Mouse (Mus musculus) embryonic facial prominence, embryonic 12.5 days (tissue): ENCODE results near the gene Ptprn2. TPM values are rescaled to one million over a fixed set of nuclear protein-coding genes. Genes with fewer than 3 reads are reported as not detected.

Source experiments
- ATAC-seq: fragments of 200-750 bp; cut with Nextera tagmentation; 2 replicates; pipeline ENCODE4 v1.8.0; 2017; ENCODE audit not compliant: insufficient number of reproducible peaks, insufficient read depth, low FRiP score, low TSS enrichment
- H3K27ac ChIP-seq: fragments of 300-500 bp; sonication (generic); 2 replicates; pipeline ENCODE4 v1.5.1; 2016; ENCODE audit warnings: mild to moderate bottlenecking
- H3K27me3 ChIP-seq: fragments of 300-500 bp; sonication (generic); 2 replicates; pipeline ENCODE4 v1.6.1; 2016; ENCODE audit warnings: mild to moderate bottlenecking, moderate library complexity
- H3K36me3 ChIP-seq: fragments of 300-500 bp; sonication (generic); 2 replicates; pipeline ENCODE4 v1.6.1; 2016; ENCODE audit warnings: mild to moderate bottlenecking
- H3K4me1 ChIP-seq: fragments of 300-500 bp; sonication (generic); 2 replicates; pipeline ENCODE4 v1.6.1; 2016
- H3K4me2 ChIP-seq: fragments of 300-500 bp; sonication (generic); replicated peaks from 2 replicates; pipeline ENCODE4 v1.6.1; 2016; ENCODE audit warnings: mild to moderate bottlenecking, moderate library complexity
- H3K4me3 ChIP-seq: fragments of 300-500 bp; sonication (generic); 2 replicates; pipeline ENCODE4 v1.5.1; 2016; ENCODE audit warnings: mild to moderate bottlenecking
- H3K9ac ChIP-seq: fragments of 300-500 bp; sonication (generic); 2 replicates; pipeline ENCODE4 v1.6.1; 2016; ENCODE audit warnings: mild to moderate bottlenecking, moderate library complexity
- H3K9me3 ChIP-seq: fragments of 300-500 bp; sonication (generic); 2 replicates; pipeline ENCODE4 v1.6.1; 2016; ENCODE audit warnings: mild to moderate bottlenecking, moderate library complexity
- WGBS: fragments of 180-500 bp; shearing (Covaris S2); methylation state at CpG from one replicate; pipeline ENCODE4 v1.1.7; 2016; 5-methylcytosine and 5-hydroxymethylcytosine counted together
- polyA plus RNA-seq: library from polyadenylated mRNA; unstranded; fragments of >200 nt; fragmentation: Nextera tagmentation; extraction: Ambion mirVana; gene quantifications from 2 replicates; pipeline ENCODE4 v1.2.1, GENCODE M21; 2016

The Ptprn2 gene
- 0.66 and 0.90 TPM in 2 replicates for polyA plus RNA-seq

DNA sequence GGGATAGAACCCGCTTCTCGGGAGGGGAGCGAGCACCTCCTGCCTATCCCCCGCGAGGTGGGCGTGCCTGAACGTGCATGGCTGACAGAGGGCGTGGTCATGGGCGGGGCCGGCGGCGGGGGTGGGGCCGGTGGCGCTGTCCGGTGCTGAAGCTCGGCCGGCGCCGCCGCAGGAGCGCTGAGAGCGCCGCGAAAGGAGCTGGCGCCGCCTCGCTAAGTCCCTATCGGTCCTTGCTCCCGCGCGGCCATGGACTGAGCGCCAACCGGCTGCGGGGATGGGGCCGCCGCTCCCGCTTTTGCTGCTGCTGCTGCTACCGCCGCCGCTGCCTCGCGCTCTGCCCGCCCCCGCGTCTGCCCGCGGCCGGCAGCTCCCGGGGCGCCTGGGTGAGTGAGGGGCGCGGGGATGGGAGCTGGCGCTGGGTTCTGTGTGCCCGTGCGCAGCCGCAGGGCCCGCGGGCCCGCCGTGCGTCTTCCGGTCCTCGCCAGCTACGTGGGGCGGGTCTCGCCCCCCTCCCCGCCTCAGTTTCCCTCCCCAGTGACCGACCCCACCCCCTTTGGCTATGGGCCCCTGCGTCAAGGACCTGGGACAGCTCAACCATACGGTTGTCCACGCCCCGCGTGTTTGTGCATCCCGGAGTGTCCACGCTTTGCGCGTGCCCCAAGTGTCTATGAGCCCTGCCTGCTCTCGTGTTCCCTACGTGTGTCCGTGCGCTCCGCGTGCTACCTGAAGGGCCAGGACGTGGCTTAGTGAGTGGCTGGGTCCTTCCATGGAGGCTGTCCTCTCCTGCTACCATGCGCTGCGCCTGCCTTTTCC is at the start of gene Ptprn2:
Gene Ptprn2, plus strand, starts transcription at position 130 of the 813 bp plus-strand sequence.
- H3K9me3 ChIP-seq = no peaks in the 10 kb centered on the region
- peak within 1 kb of the TSS; percentile 27; the same call in 1 of the 2 replicates for H3K9ac ChIP-seq
- H3K4me2 ChIP-seq = peak within 1 kb of the TSS; percentile 100
- H3K4me1 ChIP-seq = peaks cover 7% of the 10 kb centered on the region; the same call in 1 of the 2 replicates
- ATAC-seq = peak; percentile 90
- H3K27me3 ChIP-seq = peaks cover 15% of the 10 kb centered on the region
- no peak within 1 kb of the TSS for H3K27ac ChIP-seq
- WGBS = 1% methylated on average over 77 of the region's 86 CpGs
- H3K36me3 ChIP-seq = no peaks in the 10 kb centered on the region
- peak within 1 kb of the TSS; percentile 53 for H3K4me3 ChIP-seq

DNA sequence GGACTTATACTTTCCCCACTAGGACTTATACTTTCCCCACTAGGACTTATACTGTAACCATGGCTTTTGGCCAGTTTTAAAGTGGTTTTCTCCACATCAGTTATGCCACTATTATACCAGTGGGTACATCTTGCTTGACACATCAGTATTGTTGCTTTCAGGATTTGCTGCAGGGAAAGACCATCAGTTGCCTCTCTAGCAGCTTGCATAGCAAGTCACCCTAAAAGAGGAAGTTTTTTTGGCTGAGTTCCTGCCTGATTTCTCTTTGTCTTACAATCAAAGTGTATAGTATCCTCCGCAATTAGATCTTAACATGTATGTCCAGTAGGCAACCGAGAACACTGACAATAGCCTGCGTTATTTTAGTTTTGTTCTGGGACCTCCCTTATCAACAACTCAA is 49.4 kb upstream of the Ptprn2 start:
- Histone ChIP-seq H3K27ac (no peak overlapping the region), H3K36me3 (peaks cover 39% of the 10 kb centered on the region), H3K4me1 (no peaks in the 10 kb centered on the region), H3K9me3 (no peaks in the 10 kb centered on the region), H3K4me3 (no peak overlapping the region), H3K4me2 (no peak overlapping the region), H3K27me3 (no peaks in the 10 kb centered on the region), H3K9ac (no peak overlapping the region)
- ATAC-seq = no peak
- 95% methylated on average over 3 of the region's 3 CpGs for WGBS

DNA sequence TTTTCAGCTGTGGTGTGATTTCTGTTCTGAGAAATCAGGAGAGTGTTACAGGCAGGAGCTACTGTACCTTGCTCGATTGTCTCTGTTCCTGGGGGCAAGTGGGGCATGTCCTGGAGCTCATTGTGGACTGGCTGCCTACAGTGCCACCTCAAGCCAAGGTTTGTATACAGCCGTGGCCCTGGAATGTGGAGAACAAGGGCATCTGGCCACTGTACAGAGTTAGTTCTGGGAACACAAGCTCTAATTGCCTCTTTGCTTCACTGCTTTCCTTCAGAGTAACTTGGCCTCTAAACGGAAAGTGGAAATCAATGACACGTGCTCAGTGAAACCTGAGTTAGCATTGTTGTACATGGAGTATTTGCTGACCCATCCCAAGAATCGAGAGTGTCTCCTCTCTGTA is 46.9 kb upstream of the Ptprn2 start:
- Histone ChIP-seq H3K4me2 (no peak overlapping the region), H3K27me3 (no peaks in the 10 kb centered on the region), H3K9me3 (no peaks in the 10 kb centered on the region), H3K4me3 (no peak overlapping the region), H3K9ac (no peak overlapping the region), H3K36me3 (peaks cover 47% of the 10 kb centered on the region), H3K27ac (no peak overlapping the region), H3K4me1 (no peaks in the 10 kb centered on the region)
- 89% methylated on average over 5 of the region's 5 CpGs for WGBS
- no peak for ATAC-seq

DNA sequence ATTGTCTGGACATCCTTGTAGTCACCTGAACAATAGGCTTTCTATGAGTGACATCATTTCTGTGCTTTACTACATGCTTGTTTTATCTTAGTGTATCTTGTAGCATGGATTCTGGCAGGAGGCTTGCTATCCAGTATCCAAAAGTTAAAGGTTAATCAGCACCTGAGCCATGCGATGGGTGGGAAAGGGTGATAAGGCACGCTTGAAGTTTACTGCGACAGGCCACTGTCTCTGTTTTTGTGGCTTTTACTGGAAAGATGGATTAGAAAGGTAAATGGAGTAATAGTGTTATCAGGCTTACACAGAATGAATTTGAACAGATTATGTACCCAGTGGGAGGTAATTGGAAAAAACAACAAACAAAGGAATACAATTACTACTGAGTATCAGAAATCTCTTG is 43.3 kb upstream of the Ptprn2 start:
- Histone ChIP-seq H3K27ac (no peak overlapping the region), H3K36me3 (peaks cover 64% of the 10 kb centered on the region), H3K9me3 (no peaks in the 10 kb centered on the region), H3K9ac (no peak overlapping the region), H3K4me1 (no peaks in the 10 kb centered on the region), H3K4me3 (no peak overlapping the region), H3K27me3 (no peaks in the 10 kb centered on the region), H3K4me2 (no peak overlapping the region)
- WGBS = 93% methylated on average over 3 of the region's 3 CpGs
- ATAC-seq = no peak

DNA sequence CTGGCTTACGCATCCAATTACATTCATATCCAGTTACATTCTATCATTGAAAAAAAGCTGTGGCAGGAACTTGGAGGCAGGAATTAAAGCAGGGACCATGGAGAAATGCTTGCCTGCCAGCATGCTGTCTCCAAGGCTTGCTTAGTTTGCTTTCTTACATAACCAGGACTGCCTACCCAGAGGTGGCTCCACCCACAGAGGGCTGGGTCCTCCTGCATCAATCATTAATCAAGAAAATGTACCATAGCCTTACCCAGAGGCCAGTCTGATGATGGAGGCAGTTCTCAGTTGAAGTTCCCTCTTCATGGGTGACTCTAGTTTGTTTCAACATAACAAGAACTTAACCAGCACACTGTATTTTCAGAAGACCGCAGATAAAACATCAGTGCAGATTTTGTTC is 36.0 kb upstream of the Ptprn2 start:
- no peak overlapping the region for H3K9ac ChIP-seq

DNA sequence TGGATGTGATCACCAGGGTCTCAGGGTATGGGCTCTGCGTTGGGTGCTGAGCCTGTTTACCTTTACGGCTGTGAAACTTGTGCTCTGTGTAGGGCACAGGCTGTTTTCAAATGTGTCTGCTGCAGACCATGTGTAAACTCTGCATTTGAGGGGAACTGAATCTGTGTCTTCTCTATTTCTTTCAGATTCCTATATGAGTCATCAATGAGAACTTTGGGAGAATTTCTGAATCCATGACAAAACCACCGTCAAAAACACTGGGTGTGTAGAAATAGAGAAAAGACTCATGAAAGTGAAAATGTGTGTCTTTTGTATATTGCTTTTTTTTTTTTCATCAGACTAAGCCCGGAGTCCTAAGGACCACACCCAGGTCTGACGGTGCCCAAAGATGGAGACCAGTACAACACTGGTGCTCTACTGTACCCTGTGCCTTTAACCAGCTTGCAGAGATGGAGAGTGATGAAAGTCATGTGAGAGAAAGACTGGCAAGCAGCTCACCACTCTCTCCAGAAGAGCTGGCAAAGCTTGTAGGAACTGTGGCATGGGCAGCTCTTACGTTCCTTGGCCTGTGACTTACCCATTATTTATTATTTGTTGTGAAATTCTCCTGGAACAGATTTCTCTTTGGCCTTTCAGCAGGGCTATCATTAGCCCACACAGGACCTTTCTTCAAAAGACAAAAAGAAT is 25.0 kb upstream of the Ptprn2 start:
- no peak overlapping the region for H3K27ac ChIP-seq
- H3K4me3 ChIP-seq = no peak overlapping the region
- H3K27me3 ChIP-seq = no peaks in the 10 kb centered on the region
- no peak for ATAC-seq
- 98% methylated on average over 6 of the region's 6 CpGs for WGBS
- H3K4me2 ChIP-seq = no peak overlapping the region
- H3K9me3 ChIP-seq = no peaks in the 10 kb centered on the region
- no peak overlapping the region for H3K9ac ChIP-seq
- no peaks in the 10 kb centered on the region for H3K4me1 ChIP-seq
- peaks cover 28% of the 10 kb centered on the region; the same call in 1 of the 2 replicates for H3K36me3 ChIP-seq

More for the DNA sequence above, 36.0 kb upstream of the Ptprn2 start:
- H3K4me2 ChIP-seq = no peak overlapping the region
- H3K36me3 ChIP-seq = peaks cover 45% of the 10 kb centered on the region
- WGBS = 80% methylated on average over 2 of the region's 2 CpGs
- H3K9me3 ChIP-seq = no peaks in the 10 kb centered on the region
- H3K4me1 ChIP-seq = peaks cover 3% of the 10 kb centered on the region; the same call in 1 of the 2 replicates
- H3K27me3 ChIP-seq = no peaks in the 10 kb centered on the region
- H3K27ac ChIP-seq = no peak overlapping the region
- no peak for ATAC-seq
- H3K4me3 ChIP-seq = no peak overlapping the region

DNA sequence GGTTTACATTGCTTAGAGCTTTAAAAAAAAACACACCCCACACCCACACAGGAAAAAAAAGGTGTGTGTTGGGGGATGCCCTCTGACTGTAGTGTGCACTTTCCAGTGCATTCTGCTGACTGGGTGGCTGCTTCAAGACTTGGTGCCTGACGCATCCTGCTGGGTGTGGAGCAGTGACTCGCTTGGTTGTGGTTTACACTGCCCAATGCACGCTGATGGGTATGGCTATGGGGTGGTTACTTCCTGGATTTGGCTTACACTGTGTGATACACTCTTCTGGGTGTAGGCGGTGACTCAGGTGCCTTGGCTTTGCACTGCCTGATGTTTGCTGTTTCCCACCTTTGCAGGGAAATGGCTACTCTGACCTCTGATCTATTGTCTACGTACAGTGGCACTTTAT is 18.5 kb upstream of the Ptprn2 start:
- Histone ChIP-seq H3K27me3 (no peaks in the 10 kb centered on the region), H3K4me3 (no peak overlapping the region), H3K4me2 (no peak overlapping the region), H3K9ac (no peak overlapping the region), H3K36me3 (no peaks in the 10 kb centered on the region), H3K27ac (no peak overlapping the region), H3K4me1 (no peaks in the 10 kb centered on the region), H3K9me3 (no peaks in the 10 kb centered on the region)
- no peak for ATAC-seq
- 88% methylated on average over 5 of the region's 5 CpGs for WGBS

DNA sequence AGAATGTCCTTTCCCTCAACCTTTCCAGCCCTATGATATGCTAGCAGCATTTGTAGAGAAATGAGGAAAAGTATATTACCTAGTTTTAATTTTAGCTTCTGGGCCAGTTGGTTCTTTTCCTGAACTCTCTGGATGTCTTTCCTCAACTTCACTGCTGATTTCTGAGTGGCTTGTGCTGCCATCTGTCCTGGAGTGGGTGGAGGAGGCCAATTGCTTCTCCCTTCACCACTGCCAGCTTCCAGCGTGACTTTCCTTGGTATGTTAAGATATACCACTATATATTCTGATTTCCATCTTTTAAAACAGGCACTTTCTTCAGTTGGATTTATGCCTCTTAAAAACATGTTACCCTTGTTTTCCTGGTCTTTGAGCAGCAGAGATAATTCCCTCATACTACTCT is 17.2 kb upstream of the Ptprn2 start:
- no peak for ATAC-seq
- H3K36me3 ChIP-seq = no peaks in the 10 kb centered on the region
- H3K9me3 ChIP-seq = no peaks in the 10 kb centered on the region
- H3K27me3 ChIP-seq = no peaks in the 10 kb centered on the region
- no peak overlapping the region for H3K4me3 ChIP-seq
- no peak overlapping the region for H3K27ac ChIP-seq
- H3K4me2 ChIP-seq = no peak overlapping the region
- 82% methylated on average over 1 of the region's 1 CpGs for whole genome bisulfite sequencing
- no peak overlapping the region for H3K9ac ChIP-seq
- H3K4me1 ChIP-seq = no peaks in the 10 kb centered on the region

DNA sequence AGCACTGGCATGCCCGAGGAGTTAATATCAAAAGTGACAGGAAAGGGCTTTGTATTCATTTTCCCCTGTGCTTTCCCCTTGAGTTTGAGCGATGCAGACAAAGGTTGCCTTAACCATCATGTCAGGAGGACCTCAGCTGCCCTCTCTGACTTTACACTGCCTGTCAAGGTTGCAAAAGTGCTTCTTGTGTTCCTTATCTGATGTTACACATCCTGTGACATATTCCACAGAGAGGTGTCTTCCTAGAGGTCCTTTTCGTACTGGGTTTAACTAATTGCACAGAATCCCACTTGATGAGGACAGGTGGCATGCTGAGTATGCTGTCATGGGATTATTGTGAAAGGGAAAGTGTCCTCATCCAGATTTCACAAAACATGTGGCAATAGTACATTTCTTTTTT is 16.4 kb upstream of the Ptprn2 start:
- Histone ChIP-seq H3K4me2 (no peak overlapping the region), H3K36me3 (no peaks in the 10 kb centered on the region), H3K9me3 (no peaks in the 10 kb centered on the region), H3K27ac (no peak overlapping the region), H3K4me1 (no peaks in the 10 kb centered on the region), H3K4me3 (no peak overlapping the region), H3K9ac (no peak overlapping the region), H3K27me3 (no peaks in the 10 kb centered on the region)
- 84% methylated on average over 3 of the region's 3 CpGs for whole genome bisulfite sequencing
- ATAC-seq = no peak

DNA sequence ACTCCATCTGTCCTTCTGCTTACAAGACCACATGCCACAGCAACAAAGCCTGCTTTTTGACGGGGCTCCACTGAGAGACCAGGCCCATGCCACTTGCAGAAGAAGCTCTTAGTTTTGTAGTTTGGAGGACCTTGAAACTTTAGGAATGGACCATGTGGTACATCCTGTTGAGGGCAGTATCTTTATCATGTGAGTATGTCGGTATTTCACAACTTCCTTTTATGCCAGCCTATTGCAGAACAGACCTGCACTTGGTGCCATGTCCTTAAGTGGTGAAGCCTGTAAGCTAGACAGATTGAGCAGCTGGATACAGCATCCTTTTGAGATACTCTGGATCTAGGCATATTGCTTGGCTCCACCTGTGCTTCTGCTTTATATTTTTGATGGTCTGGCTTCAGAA is 12.3 kb upstream of the Ptprn2 start:
- Histone ChIP-seq H3K9ac (no peak overlapping the region), H3K4me3 (no peak overlapping the region), H3K27me3 (no peaks in the 10 kb centered on the region), H3K36me3 (no peaks in the 10 kb centered on the region), H3K4me1 (no peaks in the 10 kb centered on the region), H3K4me2 (no peak overlapping the region), H3K27ac (no peak overlapping the region), H3K9me3 (no peaks in the 10 kb centered on the region)
- no peak for ATAC-seq
- WGBS = 73% methylated on average over 2 of the region's 2 CpGs

DNA sequence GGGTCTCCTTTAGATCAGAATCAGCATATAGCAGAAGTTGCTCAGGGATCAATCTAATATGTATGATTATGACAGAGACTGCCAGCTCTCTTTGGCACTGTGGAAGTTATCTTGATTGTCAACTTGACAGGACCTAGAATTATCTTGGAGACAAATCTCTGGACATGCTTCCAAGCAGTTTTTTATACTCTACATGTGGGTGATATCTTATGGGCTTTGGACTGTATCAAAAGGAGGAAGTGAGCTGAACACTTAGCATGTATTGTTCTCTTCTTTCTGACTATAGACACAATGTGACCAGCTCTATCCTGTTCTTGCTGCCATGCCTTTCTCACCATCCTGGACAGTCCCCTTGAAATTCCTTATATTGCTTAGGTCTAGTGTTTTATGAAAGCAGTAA is 11.8 kb upstream of the Ptprn2 start:
- no peak overlapping the region for H3K4me3 ChIP-seq
- no peak overlapping the region for H3K9ac ChIP-seq

DNA sequence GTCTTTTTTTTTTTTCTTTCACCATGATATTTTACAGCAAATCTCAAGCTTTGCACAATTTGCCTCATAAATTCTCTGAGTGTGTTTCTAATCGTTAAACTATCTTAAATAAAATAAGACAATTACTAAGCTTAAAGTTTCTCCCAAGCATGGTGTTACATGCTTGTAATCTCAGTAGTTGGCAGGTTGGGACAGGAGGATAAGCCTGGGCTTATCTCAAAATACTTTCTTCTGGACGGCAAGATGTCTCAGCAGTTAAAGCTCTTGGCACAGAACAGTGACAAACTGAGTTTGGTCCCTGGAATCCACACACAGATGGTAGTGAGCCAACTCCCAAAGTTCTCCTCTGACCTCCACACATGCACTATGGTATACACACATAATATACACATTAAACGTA is 10.8 kb upstream of the Ptprn2 start:
- no peak for ATAC-seq
- Histone ChIP-seq H3K4me2 (no peak overlapping the region), H3K9me3 (no peaks in the 10 kb centered on the region), H3K9ac (no peak overlapping the region), H3K27ac (no peak overlapping the region), H3K4me3 (no peak overlapping the region), H3K4me1 (no peaks in the 10 kb centered on the region), H3K27me3 (no peaks in the 10 kb centered on the region), H3K36me3 (no peaks in the 10 kb centered on the region)
- whole genome bisulfite sequencing = 80% methylated on average over 3 of the region's 3 CpGs

More for the DNA sequence above, 11.8 kb upstream of the Ptprn2 start:
- Histone ChIP-seq H3K36me3 (no peaks in the 10 kb centered on the region), H3K27me3 (no peaks in the 10 kb centered on the region), H3K4me1 (no peaks in the 10 kb centered on the region), H3K27ac (no peak overlapping the region), H3K4me2 (no peak overlapping the region), H3K9me3 (no peaks in the 10 kb centered on the region)
- ATAC-seq = no peak
